Mouse (Mus musculus): ENCODE results near the gene Lcn2. TPM values are rescaled to one million over a fixed set of nuclear protein-coding genes. Genes with fewer than 3 reads are reported as not detected.

Lcn2 gene
- polyA plus RNA-seq, 1 experiment: 0.77 TPM

DNA sequence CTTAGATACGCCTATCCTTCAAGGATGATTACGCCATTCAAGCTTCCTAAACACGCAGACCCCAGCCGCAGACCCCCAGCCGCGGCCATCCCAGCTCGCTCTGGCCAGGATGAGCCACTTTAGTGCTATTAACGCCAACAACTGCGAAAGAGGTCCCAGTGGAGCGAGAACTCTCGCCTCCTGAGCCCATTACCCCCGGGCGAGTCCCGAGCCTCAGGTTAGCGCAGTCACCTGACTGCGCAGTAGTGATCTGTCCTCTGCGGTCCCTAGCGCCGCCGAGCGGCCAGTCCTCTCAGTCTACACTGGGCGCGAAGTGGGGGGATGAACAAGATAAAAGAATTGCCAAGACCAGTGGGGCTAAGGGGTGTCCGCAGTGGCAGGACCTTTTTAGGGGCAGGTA is 26.6 kb downstream of the Lcn2 start:
- DNase-seq (ENCODE audit: low read depth): peak; percentile 42
- no peak for TF ChIP-seq POLR2A (IDR thresholded peaks at IDR 0.05; ENCODE audit: borderline replicate concordance, extremely low read depth, insufficient read depth, insufficient read length, poor library complexity, severe bottlenecking)
- peak; percentile 33; the same call in 1 of the 2 replicates for TF ChIP-seq CTCF (IDR thresholded peaks at IDR 0.05; ENCODE audit: borderline replicate concordance, extremely low read depth, insufficient read depth, insufficient read length)

DNA sequence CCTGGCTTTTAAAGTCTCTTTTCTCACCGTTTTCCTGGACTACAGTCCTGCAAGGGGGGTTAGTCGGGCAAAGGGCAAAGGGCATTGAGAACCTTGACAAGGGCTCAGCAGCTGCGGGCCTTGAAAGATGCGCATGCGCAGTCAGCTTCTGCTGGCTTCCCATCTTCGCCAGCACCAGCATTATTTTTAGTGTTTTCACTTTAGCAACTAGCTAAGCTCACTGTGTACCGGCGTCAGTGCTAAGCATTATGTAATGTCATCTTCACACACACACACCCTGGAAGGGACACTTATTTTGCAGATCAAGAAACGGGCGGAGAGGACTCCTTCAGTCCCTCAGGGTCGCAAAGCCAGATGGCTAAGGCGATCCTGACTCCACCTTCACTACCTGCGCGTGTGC is 27.3 kb downstream of the Lcn2 start:
- DNase-seq (ENCODE audit: low read depth): peak; percentile 78
- TF ChIP-seq POLR2A (IDR thresholded peaks at IDR 0.05; ENCODE audit: borderline replicate concordance, extremely low read depth, insufficient read depth, insufficient read length, poor library complexity, severe bottlenecking) (no peak), CTCF (IDR thresholded peaks at IDR 0.05; ENCODE audit: borderline replicate concordance, extremely low read depth, insufficient read depth, insufficient read length) (no peak)

GRCm38 (mm10) chr2:32358381-32358780 is 29.7 kb downstream of the Lcn2 start:
- TF ChIP-seq CTCF (IDR thresholded peaks at IDR 0.05; ENCODE audit: borderline replicate concordance, extremely low read depth, insufficient read depth, insufficient read length) (no peak), POLR2A (IDR thresholded peaks at IDR 0.05; ENCODE audit: borderline replicate concordance, extremely low read depth, insufficient read depth, insufficient read length, poor library complexity, severe bottlenecking) (no peak)

DNA sequence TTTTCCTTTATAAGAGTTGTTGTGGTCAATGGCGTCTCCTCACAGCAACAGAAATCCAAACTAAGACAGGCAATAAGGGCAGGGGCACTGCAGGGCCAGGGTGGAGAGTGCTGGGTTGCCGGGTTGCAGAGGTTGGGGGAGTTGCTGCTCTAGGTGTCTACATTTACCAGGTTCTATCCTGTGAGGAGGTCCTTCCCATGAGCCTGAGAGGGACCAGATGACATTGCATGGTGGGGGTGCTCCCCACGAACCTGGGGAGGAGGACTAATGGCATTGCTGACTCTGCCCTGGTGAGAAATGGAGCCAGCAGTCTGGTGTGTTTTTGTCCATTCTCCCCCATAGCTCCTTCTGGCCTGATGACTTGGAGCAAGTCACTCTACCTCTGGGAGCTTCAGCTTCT is 30.3 kb downstream of the Lcn2 start:
- TF ChIP-seq CTCF (IDR thresholded peaks at IDR 0.05; ENCODE audit: borderline replicate concordance, extremely low read depth, insufficient read depth, insufficient read length): no peak
- no peak for TF ChIP-seq POLR2A (IDR thresholded peaks at IDR 0.05; ENCODE audit: borderline replicate concordance, extremely low read depth, insufficient read depth, insufficient read length, poor library complexity, severe bottlenecking)
- DNase-seq (ENCODE audit: low read depth): no peak

More at GRCm38 (mm10) chr2:32358381-32358780, 29.7 kb downstream of the Lcn2 start:
- DNase-seq (ENCODE audit: low read depth): no peak

DNA sequence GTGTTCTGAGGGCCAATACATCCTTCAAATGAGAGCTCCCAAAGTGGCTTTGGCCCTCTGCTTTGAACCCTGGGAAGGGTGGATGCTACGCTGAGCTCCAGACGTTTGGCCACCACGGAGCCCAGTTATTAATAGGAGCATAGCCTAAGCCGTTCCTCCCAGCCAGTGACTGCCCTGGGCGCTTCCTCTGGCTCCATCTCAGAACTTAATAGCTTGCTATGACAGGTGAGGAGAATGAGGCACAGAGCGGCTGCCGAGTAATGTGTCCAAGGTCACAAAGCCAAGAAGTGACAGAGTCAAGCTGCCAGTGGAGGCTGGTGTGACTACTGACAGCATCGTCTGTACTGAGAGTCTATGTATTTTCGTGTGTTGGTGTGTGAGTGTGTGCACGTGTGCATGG is 31.8 kb downstream of the Lcn2 start:
- TF ChIP-seq CTCF (IDR thresholded peaks at IDR 0.05; ENCODE audit: borderline replicate concordance, extremely low read depth, insufficient read depth, insufficient read length): no peak
- no peak for TF ChIP-seq POLR2A (IDR thresholded peaks at IDR 0.05; ENCODE audit: borderline replicate concordance, extremely low read depth, insufficient read depth, insufficient read length, poor library complexity, severe bottlenecking)
- DNase-seq (ENCODE audit: low read depth): no peak

GRCm38 (mm10) chr2:32354336-32354895 is 33.6 kb downstream of the Lcn2 start:
- no peak for DNase-seq (ENCODE audit: low read depth)

DNA sequence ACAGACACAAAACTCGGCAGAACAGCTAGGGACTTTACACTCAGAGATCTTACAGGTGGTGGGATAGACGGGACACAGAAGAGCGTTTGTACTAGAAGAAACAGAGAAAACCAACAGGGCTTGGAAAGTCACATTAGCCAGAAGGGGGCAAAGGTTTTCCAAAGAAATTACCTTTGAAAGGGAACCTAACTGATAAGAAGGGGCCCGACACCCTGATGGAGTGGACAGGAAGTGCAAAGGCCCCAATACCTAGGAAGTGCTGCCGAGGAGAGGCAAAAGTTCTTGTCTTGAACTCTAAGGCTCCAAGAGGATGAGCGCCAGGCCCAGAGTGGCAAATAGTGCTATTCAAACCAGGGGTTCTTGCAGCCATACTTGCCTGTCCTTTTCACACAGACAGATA is 34.2 kb downstream of the Lcn2 start:
- no peak for TF ChIP-seq POLR2A (IDR thresholded peaks at IDR 0.05; ENCODE audit: borderline replicate concordance, extremely low read depth, insufficient read depth, insufficient read length, poor library complexity, severe bottlenecking)
- TF ChIP-seq CTCF (IDR thresholded peaks at IDR 0.05; ENCODE audit: borderline replicate concordance, extremely low read depth, insufficient read depth, insufficient read length): no peak
- DNase-seq (ENCODE audit: low read depth): no peak

More at GRCm38 (mm10) chr2:32354336-32354895, 33.6 kb downstream of the Lcn2 start:
- TF ChIP-seq POLR2A (IDR thresholded peaks at IDR 0.05; ENCODE audit: borderline replicate concordance, extremely low read depth, insufficient read depth, insufficient read length, poor library complexity, severe bottlenecking) (no peak), CTCF (IDR thresholded peaks at IDR 0.05; ENCODE audit: borderline replicate concordance, extremely low read depth, insufficient read depth, insufficient read length) (no peak)

DNA sequence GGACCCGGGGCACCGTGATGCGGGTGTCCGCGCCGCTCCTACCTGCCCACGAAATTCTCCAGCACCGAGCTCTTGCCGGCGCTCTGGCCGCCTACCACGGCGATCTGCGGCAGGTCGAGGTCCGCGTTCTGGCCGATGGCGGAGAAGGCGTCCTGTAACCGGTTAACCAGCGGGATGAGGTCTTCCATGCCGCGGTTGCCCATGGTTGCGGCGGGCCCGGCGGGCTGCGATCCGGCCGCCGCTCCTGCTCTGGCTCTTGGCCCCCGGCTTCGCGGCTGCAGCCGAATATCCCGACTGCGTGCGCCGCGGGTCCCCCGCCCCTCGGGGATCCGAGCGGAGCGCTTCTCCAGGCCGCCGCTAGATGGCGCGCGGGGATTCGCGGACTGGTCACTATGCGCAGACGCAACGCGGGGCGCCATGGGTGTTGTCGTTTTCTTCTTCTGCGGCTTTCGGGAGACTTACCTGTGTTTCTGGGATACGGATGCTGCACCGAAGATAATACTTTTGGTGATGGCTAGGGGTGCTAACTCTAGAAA is 35.0 kb downstream of the Lcn2 start, which contains the start of gene Dnm1:
TSS of gene Dnm1 (minus strand) at position 332 of the 536 bp plus-strand sequence.
- TF ChIP-seq POLR2A (IDR thresholded peaks at IDR 0.05; ENCODE audit: borderline replicate concordance, extremely low read depth, insufficient read depth, insufficient read length, poor library complexity, severe bottlenecking): peak; percentile 61; the same call in 1 of the 2 replicates
- TF ChIP-seq CTCF (IDR thresholded peaks at IDR 0.05; ENCODE audit: borderline replicate concordance, extremely low read depth, insufficient read depth, insufficient read length): peak; percentile 94
- DNase-seq (ENCODE audit: low read depth): peak; percentile 92

DNA sequence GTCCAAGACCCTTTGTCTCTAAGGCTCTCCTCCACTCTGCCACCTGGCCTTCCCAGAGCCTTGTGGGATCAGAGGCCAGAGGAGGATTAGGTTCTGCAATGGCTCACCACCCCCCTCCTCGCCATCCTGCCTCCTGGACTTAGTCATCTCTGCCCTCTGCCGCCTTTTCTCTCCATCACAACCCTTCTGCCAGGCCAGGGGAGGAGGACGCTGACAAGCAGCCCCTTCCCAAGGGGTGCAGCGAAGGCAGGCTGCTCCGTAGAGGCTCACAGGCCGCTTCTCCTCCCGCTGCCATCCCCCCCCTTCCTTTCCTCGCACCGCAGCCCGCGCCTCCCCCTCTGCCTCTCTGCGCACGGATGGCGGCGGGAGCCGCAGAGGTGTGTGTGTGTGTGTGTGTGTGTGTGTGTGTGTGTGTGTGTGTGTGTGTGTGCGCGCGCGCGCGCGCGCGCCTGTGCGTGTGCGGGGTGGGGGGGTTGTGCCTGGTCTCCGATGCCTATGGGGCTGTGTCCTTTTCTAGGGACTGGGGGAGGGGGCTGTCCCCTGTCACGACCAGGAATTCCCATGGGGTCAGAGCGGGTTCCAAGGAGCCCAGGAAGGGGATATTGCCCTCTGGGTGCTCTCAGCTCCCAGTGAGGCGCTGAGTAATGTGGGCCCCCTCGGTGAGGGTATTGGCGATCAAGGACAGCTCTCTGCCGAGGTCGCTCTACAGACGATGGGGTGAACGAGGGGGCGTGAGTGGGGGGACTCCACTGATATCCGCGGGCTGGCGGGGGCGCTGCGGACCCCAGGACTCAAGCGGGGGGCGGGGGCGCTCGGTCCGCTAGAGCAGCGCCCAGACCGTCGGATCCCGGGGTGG is 35.7 kb downstream of the Lcn2 start, which contains the start of gene Ciz1:
TSS of gene Ciz1 (plus strand) at position 177 of the 856 bp plus-strand sequence.
- peak; percentile 85 for DNase-seq (ENCODE audit: low read depth)
- TF ChIP-seq CTCF (IDR thresholded peaks at IDR 0.05; ENCODE audit: borderline replicate concordance, extremely low read depth, insufficient read depth, insufficient read length) (no peak), POLR2A (IDR thresholded peaks at IDR 0.05; ENCODE audit: borderline replicate concordance, extremely low read depth, insufficient read depth, insufficient read length, poor library complexity, severe bottlenecking) (peak; percentile 28; the same call in 1 of the 2 replicates)

DNA sequence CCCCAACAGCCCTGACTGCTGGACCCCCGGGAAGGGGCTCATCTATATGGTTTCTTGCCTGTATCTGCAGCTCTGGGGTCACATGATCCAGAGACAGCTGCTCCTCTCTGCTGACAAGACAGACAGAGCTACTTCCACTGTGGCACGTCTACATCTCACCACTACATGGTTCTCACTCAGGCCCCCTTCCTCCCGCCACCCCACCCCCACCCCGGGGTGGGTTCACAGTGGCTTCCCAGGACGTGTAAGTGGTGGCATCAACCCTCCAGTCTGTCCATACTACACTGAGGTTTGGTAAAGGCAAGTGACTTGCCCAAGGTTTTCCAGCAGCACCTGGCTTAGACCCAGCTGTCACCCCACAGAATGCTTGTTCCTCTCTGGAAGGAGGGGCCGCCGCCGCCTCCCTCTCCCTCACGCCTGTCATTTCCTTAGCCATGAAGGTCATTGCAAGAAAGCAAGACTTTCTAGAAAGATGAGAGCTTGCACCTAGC is 36.5 kb downstream of the Lcn2 start:
- no peak for TF ChIP-seq CTCF (IDR thresholded peaks at IDR 0.05; ENCODE audit: borderline replicate concordance, extremely low read depth, insufficient read depth, insufficient read length)
- no peak for TF ChIP-seq POLR2A (IDR thresholded peaks at IDR 0.05; ENCODE audit: borderline replicate concordance, extremely low read depth, insufficient read depth, insufficient read length, poor library complexity, severe bottlenecking)
- peak; percentile 34 for DNase-seq (ENCODE audit: low read depth)

GRCm38 (mm10) chr2:32350471-32351051 is 37.5 kb downstream of the Lcn2 start:
- no peak for DNase-seq (ENCODE audit: low read depth)

More at GRCm38 (mm10) chr2:32350471-32351051, 37.5 kb downstream of the Lcn2 start:
- no peak for TF ChIP-seq CTCF (IDR thresholded peaks at IDR 0.05; ENCODE audit: borderline replicate concordance, extremely low read depth, insufficient read depth, insufficient read length)

Data from brain, embryonic 14.5 days (tissue).